Mouse (Mus musculus): ENCODE data around the gene Hspa8. TPM values are rescaled to one million over a fixed set of nuclear protein-coding genes. Genes with fewer than 3 reads are reported as not detected.

The Hspa8 gene
- total and polyA plus RNA-seq, 3 experiments = 418 to 5,439 (median 3,011) TPM

DNA sequence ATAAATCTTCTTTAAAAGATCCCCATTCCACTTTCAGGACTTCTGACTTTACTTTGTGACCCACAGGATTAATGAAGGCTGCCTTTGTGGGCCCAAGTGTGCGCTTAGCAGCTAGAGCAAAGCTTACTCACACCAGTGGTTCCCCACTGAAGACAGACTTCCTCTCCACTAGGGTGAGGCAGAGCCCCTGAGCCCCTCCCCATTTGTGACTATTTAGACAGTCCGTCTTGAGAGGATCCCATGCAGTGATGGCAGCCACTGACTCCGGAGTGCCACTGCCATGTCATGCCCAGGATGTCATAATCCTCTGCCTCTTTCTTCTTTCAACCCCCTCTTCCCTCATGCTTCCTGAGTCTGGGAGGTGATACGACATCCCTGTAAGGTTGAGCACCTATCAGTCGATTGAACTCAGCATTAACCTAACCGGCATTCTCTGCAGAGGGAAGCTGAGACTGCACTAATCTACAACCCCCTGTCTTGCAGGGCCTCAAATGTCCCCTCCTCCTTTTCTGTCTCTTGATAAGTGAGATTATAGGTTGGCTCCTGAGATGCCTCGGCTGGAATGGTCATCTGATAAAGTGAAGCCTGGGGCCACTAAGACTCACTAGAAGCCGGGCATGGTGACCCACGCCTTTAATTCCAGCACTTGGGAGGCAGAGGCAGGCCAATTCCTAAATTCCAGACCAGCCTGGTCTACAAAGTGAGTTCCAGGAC is 2.4 kb upstream of the Hspa8 start:
- Histone ChIP-seq H3K4me1 (ENCODE audit: control insufficient read depth in 1 of 2, insufficient read depth in 2 of 2, low read length in 2 of 2) (peaks cover 0 to 14% of the 10 kb centered on the region in 2 experiments; a peak in 2 of 4 replicates), H3K4me3 (ENCODE audit: control insufficient read depth in 1 of 2, insufficient read depth in 1 of 2, low read depth in 2 of 2, low read length in 2 of 2) (peak overlapping the region in 1 of 2 experiments; percentile 26; a peak in 2 of 4 replicates), H3K79me2 (ENCODE audit: control insufficient read depth, insufficient read depth, low read length, poor library complexity) (peaks cover 28% of the 10 kb centered on the region), H3K27me3 (ENCODE audit: control insufficient read depth in 1 of 2, insufficient read depth in 2 of 2, low read length in 2 of 2) (no peaks in the 10 kb centered on the region), H3K9ac (ENCODE audit: control insufficient read depth, low read depth, low read length, poor library complexity, severe bottlenecking) (peak overlapping the region; percentile 97), H3K9me3 (replicated peaks; ENCODE audit: insufficient read depth, low read length) (no peaks in the 10 kb centered on the region), H3K27ac (ENCODE audit: control insufficient read depth, low read depth, low read length) (peak overlapping the region; percentile 100), H3K36me3 (ENCODE audit: control insufficient read depth in 1 of 2, insufficient read depth in 2 of 2, low read length in 2 of 2) (peaks cover 0 to 16% of the 10 kb centered on the region in 2 experiments; a peak in 2 of 4 replicates)
- DNase-seq (ENCODE audit: low read depth, low spot score) = peak; percentile 80
- peak; percentile 66 for TF ChIP-seq GATA1 (IDR thresholded peaks at IDR 0.05; ENCODE audit: low read depth, low read length)
- no peak for TF ChIP-seq USF1 (IDR thresholded peaks at IDR 0.05; ENCODE audit: low read depth, low read length)
- peak; percentile 53; the same call in 1 of the 2 replicates for TF ChIP-seq RCOR1 (IDR thresholded peaks at IDR 0.05; ENCODE audit: low read depth, low read length)
- TF ChIP-seq TBP (IDR thresholded peaks at IDR 0.05; ENCODE audit: low read depth, low read length) = 0 out of 2 replicates have a peak, but pooled peaks have one; percentile 33
- no peak for TF ChIP-seq ZNF384 (IDR thresholded peaks at IDR 0.05; ENCODE audit: low read depth, low read length)
- TF ChIP-seq MEF2A (IDR thresholded peaks at IDR 0.05; ENCODE audit: extremely low read depth, insufficient replicate concordance, low read depth, low read length, poor library complexity, severe bottlenecking) = no peak
- TF ChIP-seq MAZ (IDR thresholded peaks at IDR 0.05; ENCODE audit: low read depth, low read length) = no peak
- no peak for TF ChIP-seq RAD21 (IDR thresholded peaks at IDR 0.05; ENCODE audit: low read depth, low read length)
- peak; percentile 36 to 70; a peak in 3 of 4 replicates for TF ChIP-seq EP300 (IDR thresholded peaks at IDR 0.05; ENCODE audit: low read depth in 1 of 2, low read length in 2 of 2)
- no peak for TF ChIP-seq NRF1 (IDR thresholded peaks at IDR 0.05; ENCODE audit: insufficient read depth, low read depth, low read length, poor library complexity, severe bottlenecking)
- TF ChIP-seq ETS1 (IDR thresholded peaks at IDR 0.05; ENCODE audit: low read depth, low read length) = peak; percentile 45; the same call in 1 of the 2 replicates
- TF ChIP-seq TAL1 (IDR thresholded peaks at IDR 0.05; ENCODE audit: low read length) = 0 out of 2 replicates have a peak, but pooled peaks have one; percentile 7
- no peak for TF ChIP-seq MYC (IDR thresholded peaks at IDR 0.05; ENCODE audit: low read depth, low read length)
- TF ChIP-seq ZKSCAN1 (IDR thresholded peaks at IDR 0.05; ENCODE audit: low read depth, low read length) = no peak
- no peak for TF ChIP-seq MAFK (IDR thresholded peaks at IDR 0.05; ENCODE audit: borderline replicate concordance, low read depth, low read length)
- peak in 1 of 2 experiments; percentile 30; a peak in 1 of 4 replicates for TF ChIP-seq POLR2A (IDR thresholded peaks at IDR 0.05; ENCODE audit: control insufficient read depth in 1 of 2, insufficient read depth in 1 of 2, low read depth in 1 of 2, low read length in 2 of 2, poor library complexity in 1 of 2)
- TF ChIP-seq MXI1 (IDR thresholded peaks at IDR 0.05; ENCODE audit: low read depth, low read length) = no peak
- TF ChIP-seq POLR2AphosphoS2 (IDR thresholded peaks at IDR 0.05; ENCODE audit: low read length) = no peak
- TF ChIP-seq CHD1 (IDR thresholded peaks at IDR 0.05; ENCODE audit: low read depth, low read length) = no peak
- TF ChIP-seq TCF12 (IDR thresholded peaks at IDR 0.05; ENCODE audit: low read depth, low read length) = peak; percentile 37; the same call in 1 of the 2 replicates
- no peak for TF ChIP-seq NELFE (IDR thresholded peaks at IDR 0.05; ENCODE audit: low read depth, low read length)
- TF ChIP-seq E2F4 (IDR thresholded peaks at IDR 0.05; ENCODE audit: borderline replicate concordance, low read depth, low read length) = no peak
